Mouse (Mus musculus): ENCODE data around the gene Mrpl17. TPM values are rescaled to one million over a fixed set of nuclear protein-coding genes. Genes with fewer than 3 reads are reported as not detected.

Mrpl17 gene
- polyA plus RNA-seq, 1 experiment = 271 TPM

DNA sequence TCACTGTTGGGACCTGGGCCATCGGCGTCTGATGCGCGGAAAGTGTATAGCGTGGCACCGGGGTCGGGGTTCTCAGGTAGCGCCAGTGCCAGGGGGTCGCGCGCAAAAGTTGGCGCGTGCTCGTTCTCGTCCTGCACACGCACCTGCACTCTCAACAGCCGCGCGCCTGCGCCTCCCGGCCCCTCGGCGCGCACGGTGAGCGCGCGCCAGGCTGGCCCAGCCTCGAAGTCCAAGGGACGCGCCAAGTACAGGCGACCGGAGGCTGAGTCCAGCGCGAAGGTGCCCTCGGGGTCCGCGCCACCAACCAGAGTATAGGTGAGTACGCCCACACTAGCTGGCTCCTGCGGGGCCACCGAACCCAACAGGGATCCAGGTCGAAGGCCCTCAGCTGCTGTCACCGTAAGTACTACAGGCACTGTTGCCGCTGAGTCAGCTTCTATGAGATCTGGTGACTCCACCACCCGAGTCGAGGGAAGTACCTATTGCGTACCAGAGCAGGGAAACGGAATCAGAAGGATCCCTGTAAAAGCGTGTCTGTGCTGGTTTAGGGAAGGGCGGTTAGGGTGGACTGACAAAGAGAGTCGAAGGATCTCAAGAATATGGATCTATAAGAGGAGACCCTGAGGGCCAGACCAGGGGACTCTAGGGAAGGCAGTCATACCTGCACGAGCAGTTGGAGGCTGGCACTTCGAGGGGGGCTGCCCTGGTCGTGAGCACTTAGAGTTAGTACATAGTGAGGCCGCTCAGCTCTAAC lies 48.2 kb downstream of the Mrpl17 start:
- Histone ChIP-seq H3K27me3 (replicated peaks; ENCODE audit: control insufficient read depth, insufficient read depth, low read length) (no peaks in the 10 kb centered on the region), H3K4me3 (ENCODE audit: insufficient read depth, low read depth, low read length) (no peak overlapping the region), H3K4me1 (ENCODE audit: control insufficient read depth, insufficient read depth, low read length) (no peaks in the 10 kb centered on the region), H3K36me3 (ENCODE audit: control insufficient read depth, insufficient read depth, low read length) (no peaks in the 10 kb centered on the region; the same call in 1 of the 2 replicates), H3K27ac (ENCODE audit: insufficient read depth, low read depth, low read length) (no peak overlapping the region)
- DNase-seq = no peak
- TF ChIP-seq POLR2A (IDR thresholded peaks at IDR 0.05; ENCODE audit: low read depth, low read length) (no peak), CTCF (conservative IDR thresholded peaks at IDR 0.05; ENCODE audit: insufficient read depth, insufficient read length, low read depth, low read length) (no peak)
- 72% methylated on average over 55 of the region's 55 CpGs for WGBS

DNA sequence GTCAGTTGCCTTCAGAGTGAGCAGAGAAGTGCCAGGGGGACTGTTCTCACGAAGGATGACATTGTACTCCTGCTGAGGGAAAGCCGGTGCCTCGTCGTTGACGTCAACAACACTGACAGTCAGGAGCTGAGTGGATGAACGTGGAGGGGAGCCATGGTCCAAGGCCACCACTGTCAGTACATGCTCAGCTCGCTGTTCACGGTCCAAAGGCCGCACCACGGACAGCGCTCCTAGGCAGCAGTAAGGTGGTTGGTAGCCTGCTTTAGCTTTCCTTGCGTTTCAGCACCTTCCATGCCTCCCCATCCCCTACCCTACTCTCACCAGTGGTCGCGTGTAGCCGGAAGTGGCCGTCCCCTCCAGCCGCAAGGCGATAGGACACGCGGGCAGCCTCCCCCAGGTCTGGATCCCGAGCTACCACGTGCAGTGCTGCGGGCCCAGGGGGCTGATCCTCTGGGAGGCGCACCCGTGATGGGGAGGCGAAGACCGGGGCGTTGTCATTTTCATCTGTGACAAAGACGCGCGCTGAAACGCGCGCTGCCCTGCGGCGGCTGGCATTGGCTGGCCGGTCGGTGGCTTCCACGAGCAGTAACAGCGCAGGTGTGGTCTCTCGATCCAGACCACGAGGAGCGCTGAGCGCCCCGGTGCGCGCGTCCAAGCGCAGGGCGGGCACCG lies 49.0 kb downstream of the Mrpl17 start:
- no peaks in the 10 kb centered on the region; the same call in 1 of the 2 replicates for H3K36me3 ChIP-seq (ENCODE audit: control insufficient read depth, insufficient read depth, low read length)

DNA sequence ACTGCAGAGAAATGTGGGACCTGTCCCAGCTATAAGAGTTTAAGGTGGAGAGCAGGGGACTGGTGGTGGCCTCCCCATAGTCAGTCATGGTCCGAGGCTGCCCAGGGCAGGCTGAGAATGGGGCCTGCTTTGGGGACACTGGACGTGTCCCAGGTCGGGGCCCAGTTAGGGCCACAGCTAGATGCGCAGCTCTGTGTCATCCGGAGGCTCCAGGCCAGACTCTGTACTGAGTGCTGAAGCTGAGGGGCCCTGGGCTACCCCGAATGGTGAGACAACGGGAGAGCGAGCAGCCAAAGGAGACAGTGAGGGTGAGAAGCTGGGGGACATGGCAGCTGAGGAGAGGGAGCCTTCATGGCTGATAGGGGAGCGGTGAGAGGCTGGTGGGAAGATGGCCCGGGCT lies 57.6 kb downstream of the Mrpl17 start:
- Histone ChIP-seq H3K27me3 (replicated peaks; ENCODE audit: control insufficient read depth, insufficient read depth, low read length) (no peaks in the 10 kb centered on the region), H3K4me3 (ENCODE audit: insufficient read depth, low read depth, low read length) (no peak overlapping the region), H3K4me1 (ENCODE audit: control insufficient read depth, insufficient read depth, low read length) (peaks cover 3% of the 10 kb centered on the region; the same call in 1 of the 2 replicates), H3K36me3 (ENCODE audit: control insufficient read depth, insufficient read depth, low read length) (no peaks in the 10 kb centered on the region), H3K27ac (ENCODE audit: insufficient read depth, low read depth, low read length) (no peak overlapping the region)
- 94% methylated on average over 10 of the region's 10 CpGs for WGBS
- no peak for DNase-seq
- TF ChIP-seq POLR2A (IDR thresholded peaks at IDR 0.05; ENCODE audit: low read depth, low read length) = no peak
- TF ChIP-seq CTCF (conservative IDR thresholded peaks at IDR 0.05; ENCODE audit: insufficient read depth, insufficient read length, low read depth, low read length) = no peak

More for the DNA sequence above, 49.0 kb downstream of the Mrpl17 start:
- WGBS = 62% methylated on average over 51 of the region's 51 CpGs
- H3K4me3 ChIP-seq (ENCODE audit: insufficient read depth, low read depth, low read length) = no peak overlapping the region
- no peak overlapping the region for H3K27ac ChIP-seq (ENCODE audit: insufficient read depth, low read depth, low read length)
- no peak for TF ChIP-seq CTCF (conservative IDR thresholded peaks at IDR 0.05; ENCODE audit: insufficient read depth, insufficient read length, low read depth, low read length)
- TF ChIP-seq POLR2A (IDR thresholded peaks at IDR 0.05; ENCODE audit: low read depth, low read length) = no peak
- no peaks in the 10 kb centered on the region for H3K27me3 ChIP-seq (replicated peaks; ENCODE audit: control insufficient read depth, insufficient read depth, low read length)
- DNase-seq = no peak
- H3K4me1 ChIP-seq (ENCODE audit: control insufficient read depth, insufficient read depth, low read length) = no peaks in the 10 kb centered on the region

Other genes starting within 250 kb of the Mrpl17 start
- 35.4 and 46.2 TPM in 2 replicates for gene Apbb1, start 229.4 kb downstream of the Mrpl17 start, polyA plus RNA-seq (2012; rRNA removed)
- gene Hpx, start 211.0 kb downstream of the Mrpl17 start, polyA plus RNA-seq (2012; rRNA removed) = 0.34 and 0.61 TPM in 2 replicates
- gene Trim3, start 177.5 kb downstream of the Mrpl17 start, polyA plus RNA-seq (2012; rRNA removed) = 43.9 and 62.0 TPM in 2 replicates
- 108 and 115 TPM in 2 replicates for gene Timm10b, start 171.0 kb downstream of the Mrpl17 start, polyA plus RNA-seq (2012; rRNA removed)
- gene Arfip2, start 170.7 kb downstream of the Mrpl17 start, polyA plus RNA-seq (2012; rRNA removed) = 65.6 and 67.0 TPM in 2 replicates
- gene Gm45799, start 170.5 kb downstream of the Mrpl17 start, polyA plus RNA-seq (2012; rRNA removed) = 216 and 222 TPM in 2 replicates
- 2.3 and 2.8 TPM in 2 replicates for gene Dnhd1, start 160.3 kb downstream of the Mrpl17 start, polyA plus RNA-seq (2012; rRNA removed)
- gene Ilk, start 74.5 kb downstream of the Mrpl17 start, polyA plus RNA-seq (2012; rRNA removed) = 128 and 137 TPM in 2 replicates
- 7.5 TPM in 2 replicates for gene Rrp8, start 73.7 kb downstream of the Mrpl17 start, polyA plus RNA-seq (2012; rRNA removed)
- 423 and 437 TPM in 2 replicates for gene Taf10, start 66.7 kb downstream of the Mrpl17 start, polyA plus RNA-seq (2012; rRNA removed)
- gene Tpp1, start 58.9 kb downstream of the Mrpl17 start, polyA plus RNA-seq (2012; rRNA removed) = 251 and 309 TPM in 2 replicates
- gene Dchs1, start 23.4 kb downstream of the Mrpl17 start, polyA plus RNA-seq (2012; rRNA removed) = 5.9 and 7.1 TPM in 2 replicates
- 3.5 and 4.0 TPM in 2 replicates for gene Gm4070, start 142.9 kb upstream of the Mrpl17 start, polyA plus RNA-seq (2012; rRNA removed)